ENCODE assay signal across 25 mouse cellular contexts in the genomic region with DNA sequence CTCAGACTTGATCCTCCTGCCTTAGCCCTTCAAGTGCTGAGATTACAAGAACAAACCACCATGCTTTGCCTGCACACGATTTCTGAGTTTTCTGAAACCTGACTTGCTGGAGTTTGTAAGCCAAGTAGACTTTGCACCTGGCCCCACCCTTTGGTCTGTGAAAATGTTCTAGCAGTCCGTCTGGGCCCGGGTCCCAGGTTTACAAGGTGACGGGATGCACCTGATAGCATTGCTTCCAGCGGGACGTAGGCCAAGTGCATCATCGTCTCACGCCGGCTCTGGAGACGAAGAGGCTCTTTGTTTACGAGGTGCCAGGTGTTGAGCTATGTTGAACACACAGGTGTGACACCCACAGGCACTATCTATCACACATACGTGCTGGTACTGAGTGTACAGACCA. TPM values are rescaled to one million over a fixed set of nuclear protein-coding genes. Genes with fewer than 3 reads are reported as not detected.
DNase-seq lines count a peak whose midpoint lies in the region; TF ChIP-seq lines count a peak whose summit lies in the region.
"Had no signal": no experiment of that assay in that cellular context is flagged by ENCODE, and none has a peak within 500 bp of the region (broad histone marks: within the 10 kb centered on the region; RNA-seq: fewer than 3 reads in every experiment).

No protein-coding gene starts in this region.

- peak overlapping the region; percentile 4; the same call in 1 of the 2 replicates for H3K27ac ChIP-seq in kidney, adult 2 months (ENCODE audit: insufficient read depth, low read depth, low read length)
- H3K27ac ChIP-seq: embryonic facial prominence, embryonic 15.5 days; hindbrain, embryonic 14.5 days; limb, embryonic 13.5 days; liver, embryonic 14.5 days; lung, embryonic 15.5 days; neural tube, embryonic 13.5 days had no signal

- DNase-seq in cerebellum, adult 9-10 months = peak; percentile 63
- no peak for DNase-seq in cerebellum, postnatal 10 days
- peak; percentile 86 for DNase-seq in kidney, adult 2 months
- DNase-seq in kidney, postnatal 14 days = no peak
- DNase-seq in testis, postnatal 10 days (ENCODE audit: low spot score) = peak; percentile 40
- no peak for DNase-seq in testis, postnatal 14 days (ENCODE audit: low spot score)
- peak; percentile 54 for DNase-seq in yolk sac, embryonic 10.5 days (ENCODE audit: low spot score)
- DNase-seq in layer of hippocampus, adult 18-20 months (ENCODE audit: low spot score in 2 of 2) = no peak
- DNase-seq: adrenal gland, postnatal 36 days; gastrocnemius, adult 2 months; heart, postnatal 4 days; lung, postnatal 4 days; midbrain, embryonic 14.5 days; retina, postnatal 1 day; thymus, adult 2 months; thymus, postnatal 4 days had no signal

- TF ChIP-seq CTCF in kidney, adult 2 months (conservative IDR thresholded peaks at IDR 0.05; ENCODE audit: insufficient read depth, insufficient read length, low read depth, low read length) = no peak

- H3K4me3 ChIP-seq in kidney, adult 2 months (ENCODE audit: insufficient read depth, low read depth, low read length) = no peak overlapping the region
- H3K4me3 ChIP-seq: embryonic facial prominence, embryonic 15.5 days; gastrocnemius, adult 2 months; limb, embryonic 13.5 days; lung, embryonic 15.5 days; myocyte; neural tube, embryonic 13.5 days had no signal

- H3K4me1 ChIP-seq in kidney, adult 2 months (ENCODE audit: control insufficient read depth, insufficient read depth, low read length) = peaks cover 7% of the 10 kb centered on the region

- 69% methylated on average over 12 of the region's 12 CpGs for WGBS in kidney, adult 2 months

- no peak for TF ChIP-seq POLR2A in kidney, adult 2 months (IDR thresholded peaks at IDR 0.05; ENCODE audit: low read depth, low read length)

- H3K27me3 ChIP-seq in kidney, adult 2 months (replicated peaks; ENCODE audit: control insufficient read depth, insufficient read depth, low read length) = no peaks in the 10 kb centered on the region
- H3K27me3 ChIP-seq: embryonic facial prominence, embryonic 15.5 days; limb, embryonic 13.5 days; lung, embryonic 15.5 days; neural tube, embryonic 13.5 days had no signal

- H3K36me3 ChIP-seq in kidney, adult 2 months (ENCODE audit: control insufficient read depth, insufficient read depth, low read length) = no peaks in the 10 kb centered on the region; the same call in 1 of the 2 replicates
- H3K36me3 ChIP-seq: embryonic facial prominence, embryonic 15.5 days; limb, embryonic 13.5 days; lung, embryonic 15.5 days had no signal

RNA-seq across cellular contexts. Expression of gene Pitpna, which starts 18.9 kb away (rescaled TPM):
- polyA plus RNA-seq in kidney, adult 2 months (2012; rRNA removed) = 43.8 and 60.3 TPM in 2 replicates
- total RNA-seq in layer of hippocampus, adult 18-20 months (2021) = 100 to 1,000 TPM; 279 to 288 TPM

RNA-seq across cellular contexts. Expression of gene Slc43a2, which starts 37.5 kb away (rescaled TPM):
- polyA plus RNA-seq in kidney, adult 2 months (2012; rRNA removed) = 148 and 174 TPM in 2 replicates
- total RNA-seq in layer of hippocampus, adult 18-20 months (2021) = 10 to 100 TPM; 44.2 to 51.3 TPM

RNA-seq across cellular contexts. Expression of gene Scarf1, which starts 55.6 kb away (rescaled TPM):
- polyA plus RNA-seq in kidney, adult 2 months (2012; rRNA removed) = 13.3 and 17.3 TPM in 2 replicates
- total RNA-seq in layer of hippocampus, adult 18-20 months (2021) = 1 to 10 TPM; 1.0 to 1.1 TPM
- total RNA-seq: megakaryocyte-erythroid progenitor cell, adult 5-6 weeks had no signal

RNA-seq across cellular contexts. Expression of gene Rilp, which starts 59.1 kb away (rescaled TPM):
- polyA plus RNA-seq in kidney, adult 2 months (2012; rRNA removed) = 19.3 and 19.8 TPM in 2 replicates
- total RNA-seq in layer of hippocampus, adult 18-20 months (2021) = 1 to 10 TPM in 1 of 2 experiments, under 1 TPM in 1; 0.74 to 1.5 TPM
- polyA plus RNA-seq: inflammation-experienced regulatory T-cells, adult 6 months had no signal

Comparison
In these comparisons a context has a peak if more than half of its experiments do, and no peak if none do; other contexts are left out.
1. DNase-seq: peak in cerebellum, adult 9-10 months (single experiment), kidney, adult 2 months (single experiment), testis, postnatal 10 days (single experiment) and yolk sac, embryonic 10.5 days (single experiment); none in cerebellum, postnatal 10 days (0 of 2), kidney, postnatal 14 days (single experiment), testis, postnatal 14 days (single experiment) and layer of hippocampus, adult 18-20 months (0 of 2).